Mouse (Mus musculus) E14TG2a.4 (cell line): ENCODE data around the gene Mmgt2.
A peak's percentile ranks its signal among the peaks of the same experiment; 100 is the strongest.

Source experiments
- H3K27me3 ChIP-seq: 2 replicates; pipeline ENCODE4 v1.6.1; 2014; ENCODE audit warnings: low read length, control low read depth; ENCODE audit not compliant: insufficient read depth
- H3K36me3 ChIP-seq: 2 replicates; pipeline ENCODE4 v1.6.1; 2014; ENCODE audit warnings: low read length, control low read depth; ENCODE audit not compliant: insufficient read depth
- H3K4me1 ChIP-seq: replicated peaks from 2 replicates; pipeline ENCODE4 v1.6.1; 2014; ENCODE audit warnings: low read depth, low read length, control low read depth
- H3K4me3 ChIP-seq: replicated peaks from 2 replicates; pipeline ENCODE4 v1.5.1; 2014; ENCODE audit warnings: mild to moderate bottlenecking, low read length
- H3K9me3 ChIP-seq: 2 replicates; pipeline ENCODE4 v1.6.1; 2014; ENCODE audit warnings: low read length, control low read depth
- CTCF ChIP-seq: conservative IDR thresholded peaks from 2 replicates; pipeline ENCODE4 v1.5.1; 2014; ENCODE audit warnings: low read length
- NANOG ChIP-seq: IDR thresholded peaks from 2 replicates; pipeline ENCODE4 v1.6.1; 2014; ENCODE audit warnings: borderline replicate concordance, low read length, mixed read lengths
- POU5F1 ChIP-seq: IDR thresholded peaks from 2 replicates; pipeline ENCODE4 v1.6.1; 2014; ENCODE audit warnings: low read length, borderline replicate concordance

Gene Mmgt2

GRCm38 (mm10) chr11:62642023-62642844, 6.2 kb upstream of the Mmgt2 start:
- Histone ChIP-seq H3K4me3 (no peak overlapping the region), H3K27me3 (no peaks in the 10 kb centered on the region), H3K36me3 (peaks cover 15% of the 10 kb centered on the region; the same call in 1 of the 2 replicates), H3K9me3 (no peaks in the 10 kb centered on the region), H3K4me1 (peaks cover 87% of the 10 kb centered on the region)
- TF ChIP-seq NANOG (no peak), CTCF (no peak), POU5F1 (no peak)

GRCm38 (mm10) chr11:62643011-62643631, 5.3 kb upstream of the Mmgt2 start:
- Histone ChIP-seq H3K4me3 (no peak overlapping the region), H3K27me3 (no peaks in the 10 kb centered on the region), H3K4me1 (peaks cover 87% of the 10 kb centered on the region), H3K36me3 (peaks cover 15% of the 10 kb centered on the region; the same call in 1 of the 2 replicates), H3K9me3 (no peaks in the 10 kb centered on the region)
- TF ChIP-seq CTCF: no peak
- TF ChIP-seq POU5F1: no peak
- no peak for TF ChIP-seq NANOG

GRCm38 (mm10) chr11:62643681-62644363, 4.6 kb upstream of the Mmgt2 start:
- Histone ChIP-seq H3K4me1 (peaks cover 80% of the 10 kb centered on the region), H3K4me3 (no peak overlapping the region), H3K9me3 (no peaks in the 10 kb centered on the region), H3K36me3 (peaks cover 15% of the 10 kb centered on the region; the same call in 1 of the 2 replicates), H3K27me3 (no peaks in the 10 kb centered on the region)
- no peak for TF ChIP-seq NANOG
- TF ChIP-seq POU5F1: no peak
- no peak for TF ChIP-seq CTCF

- H3K27me3 ChIP-seq: no peaks in the 10 kb centered on the region
- peaks cover 79% of the 10 kb centered on the region for H3K4me1 ChIP-seq
- TF ChIP-seq POU5F1 (no peak), NANOG (no peak), CTCF (no peak)
- H3K9me3 ChIP-seq: no peaks in the 10 kb centered on the region
- peak overlapping the region; percentile 43 for H3K4me3 ChIP-seq
- H3K36me3 ChIP-seq: peaks cover 10% of the 10 kb centered on the region; the same call in 1 of the 2 replicates
Measured at GRCm38 (mm10) chr11:62644602-62645336, 3.7 kb upstream of the Mmgt2 start.

- H3K9me3 ChIP-seq: no peaks in the 10 kb centered on the region
- H3K4me3 ChIP-seq: peak overlapping the region; percentile 43
- no peaks in the 10 kb centered on the region for H3K27me3 ChIP-seq
- 0 out of 2 replicates have a peak, but pooled peaks cover 4% of the 10 kb centered on the region for H3K36me3 ChIP-seq
- TF ChIP-seq POU5F1: no peak
- TF ChIP-seq CTCF: no peak
- no peak for TF ChIP-seq NANOG
- peaks cover 74% of the 10 kb centered on the region for H3K4me1 ChIP-seq
Measured at GRCm38 (mm10) chr11:62645337-62645675, 3.2 kb upstream of the Mmgt2 start.

- no peak for TF ChIP-seq POU5F1
- no peak for TF ChIP-seq CTCF
- no peak for TF ChIP-seq NANOG
- Histone ChIP-seq H3K4me3 (peak overlapping the region; percentile 92), H3K4me1 (peaks cover 72% of the 10 kb centered on the region), H3K9me3 (no peaks in the 10 kb centered on the region), H3K36me3 (peaks cover 8% of the 10 kb centered on the region; the same call in 1 of the 2 replicates), H3K27me3 (no peaks in the 10 kb centered on the region)
Measured at GRCm38 (mm10) chr11:62645732-62646494, 2.6 kb upstream of the Mmgt2 start.

- TF ChIP-seq CTCF (no peak), NANOG (no peak), POU5F1 (no peak)
- H3K27me3 ChIP-seq: no peaks in the 10 kb centered on the region
- no peaks in the 10 kb centered on the region for H3K9me3 ChIP-seq
- peaks cover 10% of the 10 kb centered on the region; the same call in 1 of the 2 replicates for H3K36me3 ChIP-seq
- H3K4me1 ChIP-seq: peaks cover 69% of the 10 kb centered on the region
- H3K4me3 ChIP-seq: peak overlapping the region; percentile 92
Measured at GRCm38 (mm10) chr11:62646495-62646843, 2.0 kb upstream of the Mmgt2 start.
